8 mouse cellular contexts compared by ENCODE assay signal in genomic region chr14:100284861-100285655, GRCm38 (mm10). TPM values are rescaled to one million over a fixed set of nuclear protein-coding genes. Genes with fewer than 3 reads are reported as not detected.
A peak's percentile ranks its signal among the peaks of the same experiment; 100 is the strongest.
DNase-seq lines count a peak whose midpoint lies in the region; ATAC-seq and TF ChIP-seq lines count a peak whose summit lies in the region.

No protein-coding gene starts in this region.

- whole genome bisulfite sequencing in forebrain, embryonic 15.5 days: under 1% methylated on average over 44 of the region's 48 CpGs
- under 1% methylated on average over 46 of the region's 48 CpGs for WGBS in liver, embryonic 16.5 days (ENCODE audit: insufficient replicate concordance)
- 0% methylated on average over 48 of the region's 48 CpGs for WGBS in neural tube, embryonic 12.5 days
- under 1% methylated on average over 47 of the region's 48 CpGs for WGBS in stomach, embryonic 16.5 days

- H3K4me1 ChIP-seq in CH12.LX (ENCODE audit: control insufficient read depth in 1 of 2, insufficient read depth in 2 of 2): peaks cover 5 to 31% of the 10 kb centered on the region in 2 experiments; a peak in 3 of 4 replicates
- peaks cover 35% of the 10 kb centered on the region for H3K4me1 ChIP-seq in forebrain, embryonic 15.5 days
- no peaks in the 10 kb centered on the region for H3K4me1 ChIP-seq in liver, embryonic 16.5 days (ENCODE audit: control insufficient read depth, low read depth, low read length)
- H3K4me1 ChIP-seq in neural tube, embryonic 12.5 days: peaks cover 11% of the 10 kb centered on the region; the same call in 1 of the 2 replicates
- peaks cover 30% of the 10 kb centered on the region for H3K4me1 ChIP-seq in stomach, embryonic 16.5 days (ENCODE audit: control insufficient read depth, insufficient read depth, low read length)

- TF ChIP-seq EP300 in CH12.LX (IDR thresholded peaks at IDR 0.05; ENCODE audit: low read length): no peak

- H3K4me3 ChIP-seq in CH12.LX (replicated peaks in 1 of 3; ENCODE audit: low read depth in 2 of 3, low read length in 2 of 3, poor library complexity in 1 of 3): peak overlapping the region; percentile 38 to 68 (median 59)
- H3K4me3 ChIP-seq in forebrain, embryonic 15.5 days: peak overlapping the region; percentile 63
- H3K4me3 ChIP-seq in liver, embryonic 16.5 days (ENCODE audit: low read depth, low read length): peak overlapping the region; percentile 60
- peak overlapping the region; percentile 54 for H3K4me3 ChIP-seq in neural tube, embryonic 12.5 days
- peak overlapping the region; percentile 53 for H3K4me3 ChIP-seq in stomach, embryonic 16.5 days (replicated peaks; ENCODE audit: low read length)

- peaks cover under 1% of the 10 kb centered on the region for H3K9me3 ChIP-seq in CH12.LX (replicated peaks; ENCODE audit: low read length)
- H3K9me3 ChIP-seq in forebrain, embryonic 15.5 days: no peaks in the 10 kb centered on the region
- no peaks in the 10 kb centered on the region for H3K9me3 ChIP-seq in liver, embryonic 16.5 days (replicated peaks; ENCODE audit: control insufficient read depth, low read length)
- H3K9me3 ChIP-seq in neural tube, embryonic 12.5 days: peaks cover 1% of the 10 kb centered on the region
- 0 out of 2 replicates have a peak, but pooled peaks cover under 1% of the 10 kb centered on the region for H3K9me3 ChIP-seq in stomach, embryonic 16.5 days (replicated peaks; ENCODE audit: control insufficient read depth, low read length)

- intact Hi-C loops in heart, postnatal 10 days (cut with DNase I): loop anchor here (5.0 to 10.0 kb wide), 7 partner anchors 73 to 1010 kb away; no protein-coding TSS in a partner anchor

- H3K27me3 ChIP-seq in CH12.LX (replicated peaks): peaks cover 8% of the 10 kb centered on the region
- H3K27me3 ChIP-seq in forebrain, embryonic 15.5 days: no peaks in the 10 kb centered on the region
- H3K27me3 ChIP-seq in liver, embryonic 16.5 days (ENCODE audit: control insufficient read depth, insufficient read depth, low read depth, low read length): peaks cover 35% of the 10 kb centered on the region
- no peaks in the 10 kb centered on the region for H3K27me3 ChIP-seq in neural tube, embryonic 12.5 days (replicated peaks)
- H3K27me3 ChIP-seq in stomach, embryonic 16.5 days (ENCODE audit: control insufficient read depth, insufficient read depth, low read length): no peaks in the 10 kb centered on the region

- dilution Hi-C loops in CH12.LX (cut with MboI; ENCODE audit: extremely low pct_ligation_motif_present, extremely low pct_unique_long_range_greater_than_20kb, low sequenced_read_pairs): no loop called here

- no peak for TF ChIP-seq RAD21 in CH12.LX (IDR thresholded peaks at IDR 0.05; ENCODE audit: low read depth, low read length)

- in situ Hi-C loops in CH12.LX (cut with MboI; ENCODE audit: low pct_ligation_motif_present, low pct_unique_long_range_greater_than_20kb, low sequenced_read_pairs): no loop called here

- peak; percentile 94 for DNase-seq in CH12.LX (ENCODE audit: extremely low read depth)
- DNase-seq in heart, postnatal 10 days: peak; percentile 80 to 83
- peak; percentile 87 to 93 for DNase-seq in kidney, postnatal 36 days

- H3K36me3 ChIP-seq in CH12.LX (replicated peaks in 1 of 2; ENCODE audit: control insufficient read depth in 1 of 2, insufficient read depth in 1 of 2, low read length in 1 of 2): peaks cover 0 to under 1% of the 10 kb centered on the region in 2 experiments
- no peaks in the 10 kb centered on the region for H3K36me3 ChIP-seq in forebrain, embryonic 15.5 days
- no peaks in the 10 kb centered on the region for H3K36me3 ChIP-seq in liver, embryonic 16.5 days (ENCODE audit: control insufficient read depth, insufficient read depth)
- no peaks in the 10 kb centered on the region for H3K36me3 ChIP-seq in neural tube, embryonic 12.5 days
- no peaks in the 10 kb centered on the region for H3K36me3 ChIP-seq in stomach, embryonic 16.5 days (ENCODE audit: control insufficient read depth, insufficient read depth, low read length)

- H3K4me2 ChIP-seq in CH12.LX (ENCODE audit: insufficient read depth, low read depth, poor library complexity, severe bottlenecking): peak overlapping the region; percentile 97
- peak overlapping the region; percentile 95 for H3K4me2 ChIP-seq in forebrain, embryonic 15.5 days (replicated peaks)
- H3K4me2 ChIP-seq in liver, embryonic 16.5 days (ENCODE audit: low read depth, low read length): peak overlapping the region; percentile 66
- peak overlapping the region; percentile 90 for H3K4me2 ChIP-seq in neural tube, embryonic 12.5 days (replicated peaks)
- peak overlapping the region; percentile 98 for H3K4me2 ChIP-seq in stomach, embryonic 16.5 days (ENCODE audit: low read depth, low read length)

- H3K79me2 ChIP-seq in CH12.LX (replicated peaks; ENCODE audit: control insufficient read depth, extremely low read depth, insufficient read depth, poor library complexity, severe bottlenecking): peaks cover 8% of the 10 kb centered on the region

- no peak for TF ChIP-seq CTCF in CH12.LX (conservative IDR thresholded peaks at IDR 0.05 in 1 of 2, IDR thresholded peaks at IDR 0.05 in 1 of 2; ENCODE audit: low read depth in 2 of 2, low read length in 2 of 2)

- peak overlapping the region; percentile 71 for H3K9ac ChIP-seq in CH12.LX (ENCODE audit: insufficient read depth, low read depth)
- peak overlapping the region; percentile 94 for H3K9ac ChIP-seq in forebrain, embryonic 15.5 days (replicated peaks)
- H3K9ac ChIP-seq in liver, embryonic 16.5 days (ENCODE audit: low read depth, low read length): peak overlapping the region; percentile 55
- peak overlapping the region; percentile 74 for H3K9ac ChIP-seq in neural tube, embryonic 12.5 days
- peak overlapping the region; percentile 69 for H3K9ac ChIP-seq in stomach, embryonic 16.5 days (ENCODE audit: low read length)

- H3K27ac ChIP-seq in CH12.LX (ENCODE audit: insufficient read depth, low read depth): no peak overlapping the region
- peak overlapping the region; percentile 99 for H3K27ac ChIP-seq in forebrain, embryonic 15.5 days (replicated peaks)
- peak overlapping the region; percentile 83 for H3K27ac ChIP-seq in liver, embryonic 16.5 days (ENCODE audit: low read length)
- H3K27ac ChIP-seq in neural tube, embryonic 12.5 days: peak overlapping the region; percentile 87
- peak overlapping the region; percentile 91 for H3K27ac ChIP-seq in stomach, embryonic 16.5 days (ENCODE audit: low read length)

- 0 out of 2 replicates have a peak, but pooled peaks have one; percentile 7 for TF ChIP-seq POLR2A in CH12.LX (IDR thresholded peaks at IDR 0.05; ENCODE audit: low read depth, low read length)

- peak; percentile 41 for ATAC-seq in cerebellum, adult (ENCODE audit: insufficient number of reproducible peaks, low FRiP score, low TSS enrichment)
- peak; percentile 87 for ATAC-seq in forebrain, embryonic 15.5 days (replicated peaks)
- ATAC-seq in liver, embryonic 16.5 days (ENCODE audit: low read depth): peak; percentile 84
- peak; percentile 88 for ATAC-seq in neural tube, embryonic 12.5 days (ENCODE audit: low FRiP score, low read depth)
- peak; percentile 88 for ATAC-seq in stomach, embryonic 16.5 days (ENCODE audit: insufficient read depth, low FRiP score)

TF ChIP-seq in CH12.LX, 34 proteins besides CTCF, POLR2A, EP300 and RAD21:
- no peak for TF ChIP-seq MYC (IDR thresholded peaks at IDR 0.05; ENCODE audit: low read depth, low read length)
- no peak for TF ChIP-seq E2F4 (IDR thresholded peaks at IDR 0.05; ENCODE audit: insufficient replicate concordance, low read depth, low read length)
- no peak for TF ChIP-seq ETS1 (conservative IDR thresholded peaks at IDR 0.05; ENCODE audit: low read depth, low read length)
- TF ChIP-seq NRF1 (IDR thresholded peaks at IDR 0.05; ENCODE audit: low read depth, low read length): no peak
- no peak for TF ChIP-seq SMC3 (IDR thresholded peaks at IDR 0.05; ENCODE audit: low read depth, low read length)
- TF ChIP-seq JUND (conservative IDR thresholded peaks at IDR 0.05; ENCODE audit: low read depth, low read length): no peak
- peak; percentile 65; the same call in 1 of the 2 replicates for TF ChIP-seq SIN3A (IDR thresholded peaks at IDR 0.05; ENCODE audit: low read length)
- TF ChIP-seq POLR2AphosphoS2 (IDR thresholded peaks at IDR 0.05; ENCODE audit: low read depth, low read length): no peak
- 0 out of 2 replicates have a peak, but pooled peaks have one; percentile 8 for TF ChIP-seq IRF4 (IDR thresholded peaks at IDR 0.05; ENCODE audit: low read depth, low read length)
- no peak for TF ChIP-seq HCFC1 (IDR thresholded peaks at IDR 0.05; ENCODE audit: low read depth, low read length)
- 0 out of 2 replicates have a peak, but pooled peaks have one; percentile 42 for TF ChIP-seq BHLHE40 (IDR thresholded peaks at IDR 0.05; ENCODE audit: low read depth, low read length)
- peak; percentile 54; the same call in 1 of the 2 replicates for TF ChIP-seq MAZ (IDR thresholded peaks at IDR 0.05; ENCODE audit: low read depth, low read length)
- no peak for TF ChIP-seq CHD2 (IDR thresholded peaks at IDR 0.05; ENCODE audit: low read length)
- TF ChIP-seq ELF1 (IDR thresholded peaks at IDR 0.05; ENCODE audit: low read depth, low read length): 0 out of 2 replicates have a peak, but pooled peaks have one; percentile 15
- TF ChIP-seq USF1 (IDR thresholded peaks at IDR 0.05; ENCODE audit: low read depth, low read length): no peak
- no peak for TF ChIP-seq JUN (IDR thresholded peaks at IDR 0.05; ENCODE audit: insufficient read depth, low read depth, low read length)
- TF ChIP-seq UBTF (IDR thresholded peaks at IDR 0.05; ENCODE audit: low read depth, low read length): no peak

RNA-seq across cellular contexts. Expression of gene Klf12, which starts 0.6 kb away (rescaled TPM):
- total RNA-seq in CH12.LX (2012; rRNA removed) (5.6 and 8.6 TPM in 2 replicates), CH12.LX (2014; rRNA removed) (3.3 TPM in 2 replicates)
- polyA plus RNA-seq in CH12.LX (2012; ENCODE audit: insufficient read length, low read depth): 7.6 and 9.7 TPM in 2 replicates
- 42.8 and 45.1 TPM in 2 replicates for polyA plus RNA-seq in forebrain, embryonic 15.5 days (2015; fragmentation: Nextera tagmentation; extraction: Ambion mirVana)
- 10 to 100 TPM; 15.3 to 17.4 TPM for total RNA-seq in heart, postnatal 10 days (2021)
- 5.7 and 7.4 TPM in 2 replicates for polyA plus RNA-seq in liver, embryonic 16.5 days (2015; fragmentation: Nextera tagmentation; extraction: Ambion mirVana)
- polyA plus RNA-seq in neural tube, embryonic 12.5 days (2016; fragmentation: Nextera tagmentation; extraction: Ambion mirVana): 36.3 and 39.2 TPM in 2 replicates
- 13.2 and 14.4 TPM in 2 replicates for polyA plus RNA-seq in stomach, embryonic 16.5 days (2015; fragmentation: Nextera tagmentation; extraction: Ambion mirVana)
